Mouse (Mus musculus) liver, embryonic 14.5 days (tissue): Measurements from ENCODE around the gene Nes.

Experiments used
- CTCF ChIP-seq: IDR thresholded peaks from 2 replicates; pipeline ENCODE4 v1.5.1; 2016; ENCODE audit warnings: antibody characterized with exemption, low read depth, control low read depth
- EP300 ChIP-seq: IDR thresholded peaks from 2 replicates; pipeline ENCODE4 v1.6.1; 2016; ENCODE audit warnings: antibody characterized with exemption, low read depth

DNA sequence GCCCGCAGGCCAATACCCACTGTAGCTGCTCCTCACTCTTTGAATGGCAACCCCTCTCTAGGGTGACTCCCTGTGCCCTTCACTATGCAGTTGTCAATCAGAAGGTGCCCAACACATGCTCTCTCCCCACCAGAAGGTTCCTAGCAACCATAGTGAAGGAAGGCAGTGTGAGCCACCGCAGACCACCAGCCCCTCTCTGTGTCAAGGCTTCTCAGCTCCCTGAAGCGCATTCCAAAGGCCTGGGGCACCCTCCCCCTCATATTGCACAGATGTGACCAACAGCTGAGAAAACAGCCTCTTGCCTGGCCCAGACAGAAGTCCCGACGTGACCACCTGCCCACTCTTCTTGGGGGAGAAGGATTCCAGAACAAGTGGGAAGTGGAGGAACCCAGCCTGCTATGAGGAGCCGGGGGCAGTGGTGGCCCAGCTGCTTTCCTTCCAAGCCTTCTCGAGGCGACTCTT, 1.4 kb downstream of the Nes start:
- TF ChIP-seq CTCF (no peak), EP300 (no peak)
